Mouse (Mus musculus) right cerebral cortex, adult 2 months (tissue): ENCODE results near the gene Calb2.

Experiments
- DNase-seq, 2 experiments: peaks; one replicate each; pipeline ENCODE4 v3.0.0; 2021 to 2022; ENCODE audit warnings: low spot score in 2 of 2

The Calb2 gene

DNA sequence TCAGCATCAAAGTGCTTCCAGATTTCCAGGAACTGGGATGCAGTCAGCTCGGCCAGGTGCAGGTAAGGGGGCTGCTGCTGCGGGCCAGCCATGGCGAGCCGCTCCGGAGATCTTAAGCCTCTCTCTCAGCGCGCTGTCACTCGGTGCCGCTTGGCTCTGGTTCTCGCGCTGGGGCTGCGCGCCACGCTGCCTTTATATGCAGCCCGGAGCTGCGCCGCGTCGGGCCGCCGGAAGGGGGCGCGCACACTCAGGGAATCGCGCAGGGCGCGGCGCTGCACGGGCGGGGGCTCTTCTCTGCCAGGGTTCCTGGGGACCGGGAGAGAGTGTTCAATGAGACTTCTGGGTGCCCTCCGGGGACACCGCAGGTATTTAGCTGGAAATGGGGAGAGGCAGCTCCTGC is at the start of gene Calb2:
Gene Calb2, minus strand, starts transcription at position 165 of the 400 bp plus-strand sequence.
- peak; percentile 61 to 72 for DNase-seq

GRCm38 (mm10) chr8:110217681-110218131 is 49.7 kb upstream of the Calb2 start:
- DNase-seq = peak; percentile 100

- peak; percentile 14 to 31 for DNase-seq
These were observed 49.2 kb upstream of the Calb2 start for GRCm38 (mm10) chr8:110217198-110217597.

DNA sequence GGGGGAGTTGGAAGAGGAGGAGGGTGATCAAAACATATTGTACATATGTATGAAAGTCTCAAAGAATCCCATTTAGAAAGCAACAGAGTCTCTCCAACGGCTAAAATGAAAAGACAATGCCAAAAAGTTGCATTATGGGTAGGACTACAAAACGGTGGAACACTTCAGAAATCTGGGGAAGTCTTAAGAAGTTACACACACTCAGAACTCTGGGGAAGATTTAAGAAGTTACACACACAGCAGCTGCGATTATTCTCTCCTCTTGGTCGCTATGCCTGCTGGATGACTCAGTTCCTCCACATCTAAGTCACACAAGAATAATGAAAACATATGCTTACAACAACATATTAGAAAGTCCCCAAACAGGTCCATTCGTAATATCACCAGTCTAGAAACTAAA is 48.2 kb upstream of the Calb2 start:
- no peak for DNase-seq

GRCm38 (mm10) chr8:110215365-110215764 is 47.4 kb upstream of the Calb2 start, which contains the start of gene Cmtr2:
Gene Cmtr2 (plus strand): TSS chr8:110215665.
- DNase-seq = no peak

- DNase-seq = no peak
These were observed 33.8 kb upstream of the Calb2 start for GRCm38 (mm10) chr8:110201806-110202205.

GRCm38 (mm10) chr8:110196678-110197077 is 28.7 kb upstream of the Calb2 start:
- DNase-seq = no peak

GRCm38 (mm10) chr8:110188961-110189750 is 21.1 kb upstream of the Calb2 start:
- peak in 1 of 2 experiments; percentile 28 for DNase-seq

DNA sequence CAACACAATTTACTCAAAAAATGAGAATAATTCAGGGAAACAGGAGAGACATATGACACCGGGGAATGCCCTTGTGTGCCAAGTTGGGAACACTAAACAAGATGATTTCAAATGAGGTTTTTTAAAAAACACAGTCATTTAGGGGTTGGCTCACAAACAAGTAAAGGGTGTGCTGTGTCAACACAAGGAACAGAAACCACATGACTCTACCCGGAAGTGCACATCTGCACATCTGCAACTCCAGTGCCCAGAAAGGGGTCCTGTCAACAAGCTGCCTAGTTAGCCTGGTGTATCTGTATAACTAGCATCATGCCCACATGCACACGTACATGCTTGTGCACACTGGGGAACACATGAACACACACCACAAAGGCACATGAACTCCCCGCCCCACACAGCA is 17.5 kb upstream of the Calb2 start:
- no peak for DNase-seq

DNA sequence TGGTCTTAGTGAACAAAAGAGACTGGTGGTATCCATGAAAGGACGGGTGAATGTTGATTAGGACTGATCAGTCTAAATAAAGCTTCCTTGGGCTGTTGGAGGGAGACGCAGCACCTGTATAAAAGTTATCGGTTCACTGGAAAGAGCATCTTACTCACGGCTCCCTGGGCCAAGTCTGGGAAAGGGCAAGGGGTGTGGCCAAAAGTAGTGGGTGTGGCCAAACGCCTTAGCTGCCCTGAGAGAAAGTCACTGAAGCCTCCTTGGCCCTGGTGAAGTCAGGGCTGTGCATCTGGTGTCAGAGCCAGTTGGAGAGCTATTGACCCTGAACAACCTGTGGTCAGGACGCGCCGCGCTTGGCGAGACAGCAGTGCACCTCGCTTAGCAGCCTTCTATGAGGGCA is 15.7 kb upstream of the Calb2 start:
- DNase-seq = no peak

- no peak for DNase-seq
These were observed 14.8 kb upstream of the Calb2 start for GRCm38 (mm10) chr8:110182735-110183367.

GRCm38 (mm10) chr8:110177359-110178155 is 9.5 kb upstream of the Calb2 start:
- DNase-seq = no peak

DNA sequence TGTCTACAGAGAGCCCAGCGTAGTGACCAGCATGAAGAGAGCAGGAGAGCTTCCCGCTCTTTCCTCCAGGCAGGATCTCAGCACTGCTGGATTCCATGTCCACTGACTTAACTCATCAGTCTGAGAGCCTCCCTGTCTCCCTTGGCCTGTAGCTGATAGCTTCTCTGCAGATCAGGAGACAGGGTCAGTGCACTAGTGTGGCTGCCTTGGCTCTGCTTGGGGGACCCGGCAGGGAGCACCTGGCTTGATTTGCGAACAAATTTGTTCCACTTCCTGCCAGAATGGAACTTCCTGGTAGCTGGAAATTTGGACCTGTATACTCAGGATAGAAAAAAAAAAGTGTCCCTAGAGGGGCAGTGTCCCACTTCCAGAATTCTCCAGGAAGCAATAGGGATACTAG is 6.8 kb upstream of the Calb2 start:
- no peak for DNase-seq

- DNase-seq = no peak
These were observed 4.2 kb upstream of the Calb2 start for GRCm38 (mm10) chr8:110172161-110172560.

- no peak for DNase-seq
These were observed 1.7 kb downstream of the Calb2 start for GRCm38 (mm10) chr8:110166270-110166669.

- no peak for DNase-seq
These were observed 6.0 kb downstream of the Calb2 start for GRCm38 (mm10) chr8:110162007-110162406.

DNA sequence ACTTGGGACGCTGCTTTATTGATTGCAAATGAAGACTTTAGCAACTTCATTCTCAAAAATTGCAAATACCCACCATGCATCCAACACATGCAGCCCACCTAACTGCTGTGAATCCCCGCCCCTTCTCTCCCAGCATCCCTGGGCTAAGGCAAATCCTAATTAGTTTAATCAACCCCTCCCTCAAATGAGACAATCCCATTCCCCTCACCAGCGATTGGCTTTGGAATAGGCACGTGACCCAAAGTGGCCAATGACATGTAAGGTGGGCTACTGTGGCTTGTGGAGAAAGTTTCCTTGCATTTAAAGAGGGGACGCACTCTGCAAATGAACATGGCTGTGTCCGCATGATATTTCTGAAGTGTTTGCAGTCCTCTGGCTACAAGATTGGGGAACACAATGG is 15.1 kb downstream of the Calb2 start:
- no peak for DNase-seq

DNA sequence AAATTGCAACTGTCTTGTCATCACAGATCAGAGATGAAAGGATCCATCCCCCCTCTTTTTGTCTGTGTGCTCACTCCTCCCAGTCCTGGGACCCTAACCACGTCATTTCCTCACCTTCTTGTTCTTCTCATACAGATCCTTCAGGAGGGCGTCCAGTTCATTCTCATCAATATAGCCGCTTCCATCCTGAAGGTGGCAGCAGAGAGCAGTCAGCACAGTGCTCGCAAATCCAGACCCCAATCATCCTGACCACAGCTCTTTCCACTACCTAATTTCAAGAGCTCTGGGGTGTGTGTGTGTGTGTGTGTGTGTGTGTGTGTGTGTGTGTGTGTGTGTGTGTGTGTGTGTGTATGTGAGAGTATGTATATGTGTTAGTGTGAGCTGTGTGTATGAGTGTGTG is 22.5 kb downstream of the Calb2 start:
- peak; percentile 66 to 69 for DNase-seq

DNA sequence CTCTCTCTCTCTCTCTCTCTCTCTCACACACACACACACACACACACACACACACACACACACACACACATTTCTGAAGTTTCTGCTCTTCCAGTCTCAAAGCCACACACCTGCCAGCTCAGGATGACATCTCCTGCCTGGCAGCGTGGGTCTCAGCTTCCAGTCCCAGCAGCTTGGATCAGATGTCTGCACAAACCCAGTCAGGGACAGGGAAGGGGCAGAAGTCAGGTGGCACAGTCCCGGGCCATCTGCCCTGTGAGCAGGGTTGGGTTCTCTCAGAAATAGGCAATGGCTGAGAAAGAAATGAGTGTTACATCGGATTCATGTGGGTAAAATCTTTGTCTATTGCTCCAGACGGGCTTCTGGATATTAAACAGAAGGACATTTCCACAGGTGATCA is 27.2 kb downstream of the Calb2 start:
- DNase-seq = no peak

GRCm38 (mm10) chr8:110140156-110140555 is 27.9 kb downstream of the Calb2 start:
- no peak for DNase-seq

GRCm38 (mm10) chr8:110135515-110135914 is 32.5 kb downstream of the Calb2 start:
- no peak for DNase-seq

DNA sequence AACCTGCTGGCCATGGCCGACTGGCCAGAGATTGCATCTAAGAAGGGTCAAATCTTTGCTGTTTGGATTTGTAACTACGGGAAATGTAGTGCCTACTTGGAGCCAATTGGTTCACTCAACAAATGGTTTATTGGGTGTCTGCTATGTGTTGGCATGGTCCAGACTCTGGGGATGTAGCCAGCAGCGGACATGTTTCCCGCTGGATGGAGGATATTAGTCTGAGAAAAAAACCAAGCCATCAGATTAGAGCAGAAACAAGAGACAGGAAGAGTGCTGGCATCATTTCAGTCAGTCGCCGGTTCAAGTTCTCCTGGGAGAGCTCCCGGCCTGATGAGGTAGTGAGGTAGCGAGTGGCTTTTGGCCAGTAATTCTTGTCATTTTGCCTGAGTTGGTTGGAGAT is 33.8 kb downstream of the Calb2 start:
- no peak for DNase-seq
